Mouse (Mus musculus) liver, adult 2 months (tissue): ENCODE results near the gene Dynlrb2.

ENCODE experiments used
- CTCF ChIP-seq: fragments of 200-500 bp; IDR thresholded peaks from 2 replicates; pipeline ENCODE4 v1.5.1; 2011; ENCODE audit warnings: low read depth, low read length, control low read depth
- POLR2A ChIP-seq: fragments of 200-500 bp; IDR thresholded peaks from 2 replicates; pipeline ENCODE4 v1.6.1; 2011; ENCODE audit warnings: low read length, control low read depth; ENCODE audit not compliant: insufficient read depth; ENCODE audit errors: extremely low read depth

DNA sequence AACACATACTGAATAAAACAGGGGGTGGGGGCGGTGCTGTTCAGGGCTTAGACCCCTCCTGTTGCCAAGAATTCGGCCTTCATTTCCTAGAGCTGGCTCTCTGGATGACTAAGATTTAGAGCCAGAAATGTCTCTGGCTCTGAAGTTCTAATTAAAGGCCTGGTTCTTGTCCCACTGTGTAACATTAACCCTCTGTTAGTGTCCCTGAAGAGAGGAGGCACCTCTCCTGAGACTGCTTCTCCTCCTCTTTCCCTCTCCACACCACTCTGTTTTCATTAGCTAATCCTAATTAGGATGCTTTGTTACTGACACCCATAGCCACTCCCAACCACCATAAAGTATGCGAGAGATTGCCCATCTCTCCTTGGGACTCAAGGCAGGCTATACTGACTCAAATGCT is 22.0 kb upstream of the Dynlrb2 start:
- TF ChIP-seq CTCF (no peak), POLR2A (no peak)
